Mouse (Mus musculus) lung, adult 2 months (tissue): ENCODE measurements around the gene Myl6b.

Experiments
- CTCF ChIP-seq: fragments of 200-500 bp; IDR thresholded peaks from 2 replicates; pipeline ENCODE4 v1.5.1; 2011; ENCODE audit warnings: mild to moderate bottlenecking, low read length, control low read depth; ENCODE audit not compliant: insufficient read depth
- POLR2A ChIP-seq: fragments of 200-500 bp; IDR thresholded peaks from 2 replicates; pipeline ENCODE4 v1.6.1; 2011; ENCODE audit warnings: low read depth, mild to moderate bottlenecking, control low read depth, low read length, borderline replicate concordance; ENCODE audit errors: extremely low read depth

DNA sequence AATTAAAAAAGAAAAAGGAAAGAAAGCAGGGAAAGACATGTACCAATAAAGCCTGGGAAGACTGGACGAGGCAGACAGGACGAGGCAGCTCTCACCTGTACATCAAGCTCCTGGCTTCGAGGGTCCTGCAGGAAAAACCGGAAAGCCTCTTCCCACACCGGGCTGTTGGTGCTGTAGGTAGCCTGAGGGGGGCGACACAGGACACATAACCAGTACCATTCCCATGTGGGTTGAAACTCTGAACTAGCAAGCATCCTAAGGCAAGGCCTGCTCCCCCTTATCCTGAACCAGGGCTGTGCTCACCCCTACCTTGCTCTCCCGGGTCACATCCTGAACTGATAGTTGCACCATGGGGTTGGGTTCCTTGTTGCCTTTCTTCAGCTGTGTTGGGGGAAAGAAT is 20.3 kb upstream of the Myl6b start:
- peak; percentile 80 for TF ChIP-seq CTCF
- no peak for TF ChIP-seq POLR2A
